Mouse (Mus musculus): ENCODE measurements at regions not wholly inside any gene's neighbourhood (a gene's known extent, or its start where the extent isn't known, plus 50 kb on each side); places are given as distances from the start of the nearest gene placed in this dataset.

GRCm38 (mm10) chr5:126093196-126093595 is 561.6 kb downstream of the Tmem132b start:
- Histone ChIP-seq H3K27ac (replicated peaks in 1 of 2; ENCODE audit: control insufficient read depth in 1 of 2, insufficient read depth in 1 of 2, low read depth in 2 of 2, low read length in 2 of 2) (no peak overlapping the region), H3K4me1 (ENCODE audit: control insufficient read depth in 2 of 2, insufficient read depth in 2 of 2, low read length in 2 of 2) (no peaks in the 10 kb centered on the region), H3K4me2 (ENCODE audit: low read length) (no peak overlapping the region), H3K9me3 (ENCODE audit: control insufficient read depth, low read length) (no peaks in the 10 kb centered on the region), H3K9ac (ENCODE audit: low read length) (no peak overlapping the region), H3K4me3 (ENCODE audit: control insufficient read depth in 1 of 2, insufficient read depth in 1 of 2, low read depth in 1 of 2, low read length in 2 of 2) (no peak overlapping the region), H3K27me3 (ENCODE audit: control insufficient read depth, insufficient read depth, low read length) (no peaks in the 10 kb centered on the region), H3K36me3 (ENCODE audit: control insufficient read depth, insufficient read depth, low read length) (no peaks in the 10 kb centered on the region)
- ATAC-seq (ENCODE audit: insufficient number of reproducible peaks, insufficient read depth, low FRiP score, low read depth), result no peak
- WGBS, result 78% methylated on average over 5 of the region's 5 CpGs

DNA sequence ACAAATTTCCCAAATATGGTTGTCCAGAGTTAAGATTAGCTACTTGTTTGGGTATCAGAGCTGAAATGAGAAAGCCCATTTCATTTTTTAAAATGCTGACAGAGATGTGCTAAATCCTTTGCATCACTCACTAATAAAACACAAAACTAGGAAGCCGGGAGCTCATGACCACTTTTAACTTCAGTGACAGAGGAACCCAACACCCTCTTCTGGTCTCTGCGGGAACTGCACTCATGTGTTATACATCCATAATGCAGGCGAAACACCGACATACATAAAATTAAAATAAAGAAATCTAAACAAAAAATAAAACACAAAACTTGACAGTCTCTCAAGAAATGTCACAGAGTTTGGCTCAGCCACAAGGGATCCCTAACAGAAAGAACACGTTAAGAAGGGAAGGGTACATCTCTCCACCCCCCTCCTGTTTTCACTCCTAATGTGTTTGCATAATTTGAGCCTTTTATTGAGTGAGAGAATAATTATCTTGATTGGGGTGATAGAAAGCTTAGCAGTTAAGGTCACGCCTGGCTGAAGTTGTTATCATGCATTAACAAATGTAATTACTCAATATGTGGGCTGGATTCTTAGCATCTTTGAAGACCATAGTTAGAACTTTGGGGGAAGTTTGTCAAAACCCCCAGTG is 565.2 kb downstream of the Tmem132b start:
- ATAC-seq (ENCODE audit: insufficient number of reproducible peaks, insufficient read depth, low FRiP score, low read depth), result no peak
- H3K4me2 ChIP-seq (ENCODE audit: low read length), result no peak overlapping the region
- H3K36me3 ChIP-seq (ENCODE audit: control insufficient read depth, insufficient read depth, low read length), result no peaks in the 10 kb centered on the region
- H3K27me3 ChIP-seq (ENCODE audit: control insufficient read depth, insufficient read depth, low read length), result no peaks in the 10 kb centered on the region
- H3K9ac ChIP-seq (ENCODE audit: low read length), result no peak overlapping the region
- 80% methylated on average over 6 of the region's 6 CpGs for whole genome bisulfite sequencing
- H3K27ac ChIP-seq (replicated peaks in 1 of 2; ENCODE audit: control insufficient read depth in 1 of 2, insufficient read depth in 1 of 2, low read depth in 2 of 2, low read length in 2 of 2), result no peak overlapping the region
- no peak overlapping the region for H3K4me3 ChIP-seq (ENCODE audit: control insufficient read depth in 1 of 2, insufficient read depth in 1 of 2, low read depth in 1 of 2, low read length in 2 of 2)
- no peaks in the 10 kb centered on the region for H3K4me1 ChIP-seq (ENCODE audit: control insufficient read depth in 2 of 2, insufficient read depth in 2 of 2, low read length in 2 of 2)
- H3K9me3 ChIP-seq (ENCODE audit: control insufficient read depth, low read length), result no peaks in the 10 kb centered on the region

GRCm38 (mm10) chr5:126097262-126097628 is 565.7 kb downstream of the Tmem132b start:
- H3K4me3 ChIP-seq (ENCODE audit: control insufficient read depth in 1 of 2, insufficient read depth in 1 of 2, low read depth in 1 of 2, low read length in 2 of 2), result no peak overlapping the region
- no peak overlapping the region for H3K9ac ChIP-seq (ENCODE audit: low read length)
- no peaks in the 10 kb centered on the region for H3K36me3 ChIP-seq (ENCODE audit: control insufficient read depth, insufficient read depth, low read length)
- H3K27me3 ChIP-seq (ENCODE audit: control insufficient read depth, insufficient read depth, low read length), result no peaks in the 10 kb centered on the region
- H3K27ac ChIP-seq (replicated peaks in 1 of 2; ENCODE audit: control insufficient read depth in 1 of 2, insufficient read depth in 1 of 2, low read depth in 2 of 2, low read length in 2 of 2), result no peak overlapping the region
- no peak overlapping the region for H3K4me2 ChIP-seq (ENCODE audit: low read length)
- no peaks in the 10 kb centered on the region for H3K4me1 ChIP-seq (ENCODE audit: control insufficient read depth in 2 of 2, insufficient read depth in 2 of 2, low read length in 2 of 2)
- no peak for ATAC-seq (ENCODE audit: insufficient number of reproducible peaks, insufficient read depth, low FRiP score, low read depth)
- H3K9me3 ChIP-seq (ENCODE audit: control insufficient read depth, low read length), result no peaks in the 10 kb centered on the region

- Histone ChIP-seq H3K9me3 (ENCODE audit: control insufficient read depth, low read length) (no peaks in the 10 kb centered on the region), H3K27ac (replicated peaks in 1 of 2; ENCODE audit: control insufficient read depth in 1 of 2, insufficient read depth in 1 of 2, low read depth in 2 of 2, low read length in 2 of 2) (no peak overlapping the region), H3K4me2 (ENCODE audit: low read length) (no peak overlapping the region), H3K4me3 (ENCODE audit: control insufficient read depth in 1 of 2, insufficient read depth in 1 of 2, low read depth in 1 of 2, low read length in 2 of 2) (no peak overlapping the region), H3K4me1 (ENCODE audit: control insufficient read depth in 2 of 2, insufficient read depth in 2 of 2, low read length in 2 of 2) (no peaks in the 10 kb centered on the region), H3K36me3 (ENCODE audit: control insufficient read depth, insufficient read depth, low read length) (no peaks in the 10 kb centered on the region), H3K9ac (ENCODE audit: low read length) (no peak overlapping the region), H3K27me3 (ENCODE audit: control insufficient read depth, insufficient read depth, low read length) (no peaks in the 10 kb centered on the region)
- 64% methylated on average over 7 of the region's 7 CpGs for WGBS
- ATAC-seq (ENCODE audit: insufficient number of reproducible peaks, insufficient read depth, low FRiP score, low read depth), result no peak
Measured at GRCm38 (mm10) chr5:126098433-126098832, 566.9 kb downstream of the Tmem132b start.

- no peak for ATAC-seq (ENCODE audit: insufficient number of reproducible peaks, insufficient read depth, low FRiP score, low read depth)
- Histone ChIP-seq H3K4me1 (ENCODE audit: control insufficient read depth in 2 of 2, insufficient read depth in 2 of 2, low read length in 2 of 2) (no peaks in the 10 kb centered on the region), H3K27me3 (ENCODE audit: control insufficient read depth, insufficient read depth, low read length) (no peaks in the 10 kb centered on the region), H3K4me3 (ENCODE audit: control insufficient read depth in 1 of 2, insufficient read depth in 1 of 2, low read depth in 1 of 2, low read length in 2 of 2) (no peak overlapping the region), H3K36me3 (ENCODE audit: control insufficient read depth, insufficient read depth, low read length) (no peaks in the 10 kb centered on the region), H3K4me2 (ENCODE audit: low read length) (no peak overlapping the region), H3K9me3 (ENCODE audit: control insufficient read depth, low read length) (no peaks in the 10 kb centered on the region), H3K27ac (replicated peaks in 1 of 2; ENCODE audit: control insufficient read depth in 1 of 2, insufficient read depth in 1 of 2, low read depth in 2 of 2, low read length in 2 of 2) (no peak overlapping the region), H3K9ac (ENCODE audit: low read length) (no peak overlapping the region)
- 77% methylated on average over 8 of the region's 8 CpGs for WGBS
Measured at GRCm38 (mm10) chr5:126099931-126100330, 568.4 kb downstream of the Tmem132b start.

DNA sequence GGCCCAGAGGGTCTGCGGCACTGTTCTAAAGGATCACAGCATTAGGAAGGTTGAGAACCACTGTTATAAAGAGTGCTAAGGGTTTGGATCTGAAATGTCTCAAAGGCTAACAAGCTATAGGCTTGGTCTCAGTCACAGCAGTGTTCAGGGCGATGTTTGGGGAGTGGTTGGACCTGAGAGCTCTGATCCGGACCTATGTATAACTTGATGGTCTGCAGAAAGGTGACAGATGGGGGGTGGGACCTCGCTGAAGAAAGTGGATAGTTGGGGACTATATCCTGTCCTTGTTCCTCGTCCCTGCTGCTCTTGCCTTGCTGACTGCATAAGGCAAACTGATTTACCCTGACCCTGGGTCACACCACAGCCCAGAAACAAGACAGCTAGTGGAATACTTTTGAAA is 572.9 kb downstream of the Tmem132b start:
- no peak overlapping the region for H3K9ac ChIP-seq (ENCODE audit: low read length)
- H3K4me3 ChIP-seq (ENCODE audit: control insufficient read depth in 1 of 2, insufficient read depth in 1 of 2, low read depth in 1 of 2, low read length in 2 of 2), result no peak overlapping the region
- H3K27ac ChIP-seq (replicated peaks in 1 of 2; ENCODE audit: control insufficient read depth in 1 of 2, insufficient read depth in 1 of 2, low read depth in 2 of 2, low read length in 2 of 2), result no peak overlapping the region
- H3K9me3 ChIP-seq (ENCODE audit: control insufficient read depth, low read length), result no peaks in the 10 kb centered on the region
- no peaks in the 10 kb centered on the region for H3K4me1 ChIP-seq (ENCODE audit: control insufficient read depth in 2 of 2, insufficient read depth in 2 of 2, low read length in 2 of 2)
- no peak overlapping the region for H3K4me2 ChIP-seq (ENCODE audit: low read length)
- no peak for ATAC-seq (ENCODE audit: insufficient number of reproducible peaks, insufficient read depth, low FRiP score, low read depth)
- H3K27me3 ChIP-seq (ENCODE audit: control insufficient read depth, insufficient read depth, low read length), result no peaks in the 10 kb centered on the region
- no peaks in the 10 kb centered on the region for H3K36me3 ChIP-seq (ENCODE audit: control insufficient read depth, insufficient read depth, low read length)
- 74% methylated on average over 5 of the region's 5 CpGs for WGBS

GRCm38 (mm10) chr5:126104883-126105282 is 573.3 kb downstream of the Tmem132b start:
- Histone ChIP-seq H3K27ac (replicated peaks in 1 of 2; ENCODE audit: control insufficient read depth in 1 of 2, insufficient read depth in 1 of 2, low read depth in 2 of 2, low read length in 2 of 2) (no peak overlapping the region), H3K9ac (ENCODE audit: low read length) (no peak overlapping the region), H3K4me2 (ENCODE audit: low read length) (no peak overlapping the region), H3K36me3 (ENCODE audit: control insufficient read depth, insufficient read depth, low read length) (no peaks in the 10 kb centered on the region), H3K9me3 (ENCODE audit: control insufficient read depth, low read length) (no peaks in the 10 kb centered on the region), H3K4me1 (ENCODE audit: control insufficient read depth in 2 of 2, insufficient read depth in 2 of 2, low read length in 2 of 2) (no peaks in the 10 kb centered on the region), H3K4me3 (ENCODE audit: control insufficient read depth in 1 of 2, insufficient read depth in 1 of 2, low read depth in 1 of 2, low read length in 2 of 2) (no peak overlapping the region), H3K27me3 (ENCODE audit: control insufficient read depth, insufficient read depth, low read length) (no peaks in the 10 kb centered on the region)
- ATAC-seq (ENCODE audit: insufficient number of reproducible peaks, insufficient read depth, low FRiP score, low read depth), result no peak
- 80% methylated on average over 1 of the region's 1 CpGs for WGBS

DNA sequence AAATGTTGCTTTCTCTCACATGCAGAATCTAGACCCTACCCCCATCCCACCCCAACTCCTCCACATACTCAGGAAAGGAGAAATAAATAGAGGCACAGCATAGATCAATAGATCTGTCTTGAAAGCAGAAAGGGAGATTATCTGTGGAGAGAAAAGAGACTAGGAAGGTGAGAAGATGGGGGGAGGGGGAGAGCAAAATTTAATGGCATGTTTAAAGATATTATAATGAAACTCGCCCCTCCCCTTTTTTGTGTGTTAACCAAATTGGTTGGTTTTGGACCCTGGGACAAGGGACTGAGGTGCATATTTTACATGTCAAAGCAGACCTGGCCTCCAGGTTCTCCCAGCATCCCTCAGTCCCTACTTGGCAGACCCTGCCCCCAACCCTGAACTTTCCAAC is 573.9 kb downstream of the Tmem132b start:
- no peak overlapping the region for H3K27ac ChIP-seq (replicated peaks in 1 of 2; ENCODE audit: control insufficient read depth in 1 of 2, insufficient read depth in 1 of 2, low read depth in 2 of 2, low read length in 2 of 2)
- no peaks in the 10 kb centered on the region for H3K9me3 ChIP-seq (ENCODE audit: control insufficient read depth, low read length)
- no peak for ATAC-seq (ENCODE audit: insufficient number of reproducible peaks, insufficient read depth, low FRiP score, low read depth)
- H3K4me1 ChIP-seq (ENCODE audit: control insufficient read depth in 2 of 2, insufficient read depth in 2 of 2, low read length in 2 of 2), result no peaks in the 10 kb centered on the region
- no peaks in the 10 kb centered on the region for H3K27me3 ChIP-seq (ENCODE audit: control insufficient read depth, insufficient read depth, low read length)
- no peak overlapping the region for H3K4me3 ChIP-seq (ENCODE audit: control insufficient read depth in 1 of 2, insufficient read depth in 1 of 2, low read depth in 1 of 2, low read length in 2 of 2)
- no peak overlapping the region for H3K4me2 ChIP-seq (ENCODE audit: low read length)
- H3K36me3 ChIP-seq (ENCODE audit: control insufficient read depth, insufficient read depth, low read length), result no peaks in the 10 kb centered on the region
- no peak overlapping the region for H3K9ac ChIP-seq (ENCODE audit: low read length)
- WGBS, result 76% methylated on average over 1 of the region's 1 CpGs
